Mouse (Mus musculus) cerebellum, adult 2 months (tissue): ENCODE data around the gene Grhl3.

ENCODE experiments used
- CTCF ChIP-seq: fragments of 200-500 bp; IDR thresholded peaks from 2 replicates; pipeline ENCODE4 v1.5.1; 2011; ENCODE audit warnings: low read depth, mild to moderate bottlenecking, control low read depth, low read length, moderate library complexity, borderline replicate concordance; ENCODE audit not compliant: insufficient read depth
- POLR2A ChIP-seq: fragments of 200-500 bp; IDR thresholded peaks from 2 replicates; pipeline ENCODE4 v1.6.1; 2011; ENCODE audit warnings: low read length, control low read depth, borderline replicate concordance; ENCODE audit not compliant: insufficient read depth

DNA sequence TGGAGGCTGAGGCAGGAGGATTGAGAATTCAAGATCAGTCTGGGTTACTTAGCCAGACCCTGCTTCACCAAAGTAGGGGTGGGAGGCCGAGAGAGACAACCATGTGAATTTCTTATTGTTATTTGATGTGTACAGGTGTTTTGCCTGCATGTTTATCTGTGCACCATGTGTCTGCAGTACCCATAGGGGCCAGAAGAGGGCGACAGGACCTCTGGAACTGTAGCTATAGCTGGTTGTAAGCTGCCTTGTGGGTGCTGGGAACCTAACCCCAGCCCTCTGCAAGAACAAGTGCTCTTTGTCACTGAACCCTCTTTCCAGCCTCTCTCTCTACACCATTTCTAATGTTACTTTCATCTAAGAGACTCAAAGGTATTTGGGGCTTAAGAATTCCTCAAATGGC lies 43.2 kb downstream of the Grhl3 start:
- TF ChIP-seq CTCF (0 out of 2 replicates have a peak, but pooled peaks have one; percentile 16), POLR2A (no peak)
